Mouse (Mus musculus) lung, adult 2 months (tissue): Measurements from ENCODE around the gene Kif22.

Source experiments
- CTCF ChIP-seq: fragments of 200-500 bp; IDR thresholded peaks from 2 replicates; pipeline ENCODE4 v1.5.1; 2011; ENCODE audit warnings: mild to moderate bottlenecking, low read length, control low read depth; ENCODE audit not compliant: insufficient read depth
- POLR2A ChIP-seq: fragments of 200-500 bp; IDR thresholded peaks from 2 replicates; pipeline ENCODE4 v1.6.1; 2011; ENCODE audit warnings: low read depth, mild to moderate bottlenecking, control low read depth, low read length, borderline replicate concordance; ENCODE audit errors: extremely low read depth

DNA sequence TGATC, 26.0 kb downstream of the Kif22 start, which contains the start of gene Pagr1b:
- no peak for TF ChIP-seq CTCF
- no peak for TF ChIP-seq POLR2A
